Mouse (Mus musculus) kidney, adult 9 months (tissue): Measurements from ENCODE around the gene Tspan11.

Source experiments
- DNase-seq: peaks from one replicate; pipeline ENCODE4 v3.0.0; 2022

The Tspan11 gene

GRCm38 (mm10) chr6:127886916-127887315 is 473 bp upstream of the Tspan11 start:
- DNase-seq = peak; percentile 8

- DNase-seq = no peak
These were observed 1.2 kb downstream of the Tspan11 start for GRCm38 (mm10) chr6:127888581-127888980.

- no peak for DNase-seq
These were observed 6.2 kb downstream of the Tspan11 start for GRCm38 (mm10) chr6:127893611-127894010.

- DNase-seq = no peak
These were observed 7.6 kb downstream of the Tspan11 start for GRCm38 (mm10) chr6:127894999-127895398.

- no peak for DNase-seq
These were observed 9.0 kb downstream of the Tspan11 start for GRCm38 (mm10) chr6:127896425-127896824.

- no peak for DNase-seq
These were observed 10.0 kb downstream of the Tspan11 start for GRCm38 (mm10) chr6:127897342-127897741.

GRCm38 (mm10) chr6:127900062-127900461 is 12.7 kb downstream of the Tspan11 start:
- DNase-seq = no peak

- no peak for DNase-seq
These were observed 13.9 kb downstream of the Tspan11 start for GRCm38 (mm10) chr6:127901261-127901660.

- peak; percentile 54 for DNase-seq
These were observed 14.3 kb downstream of the Tspan11 start for GRCm38 (mm10) chr6:127901669-127902068.

- DNase-seq = no peak
These were observed 15.2 kb downstream of the Tspan11 start for GRCm38 (mm10) chr6:127902559-127902958.

- no peak for DNase-seq
These were observed 23.2 kb downstream of the Tspan11 start for GRCm38 (mm10) chr6:127910638-127911037.

- no peak for DNase-seq
These were observed 24.3 kb downstream of the Tspan11 start for GRCm38 (mm10) chr6:127911687-127912086.

GRCm38 (mm10) chr6:127912938-127913337 is 25.5 kb downstream of the Tspan11 start:
- no peak for DNase-seq

GRCm38 (mm10) chr6:127916993-127917392 is 29.6 kb downstream of the Tspan11 start:
- no peak for DNase-seq

GRCm38 (mm10) chr6:127917712-127918111 is 30.3 kb downstream of the Tspan11 start:
- no peak for DNase-seq

GRCm38 (mm10) chr6:127919491-127919890 is 32.1 kb downstream of the Tspan11 start:
- DNase-seq = no peak

GRCm38 (mm10) chr6:127920652-127921051 is 33.3 kb downstream of the Tspan11 start:
- peak; percentile 82 for DNase-seq

GRCm38 (mm10) chr6:127921996-127922395 is 34.6 kb downstream of the Tspan11 start:
- no peak for DNase-seq

GRCm38 (mm10) chr6:127923296-127923695 is 35.9 kb downstream of the Tspan11 start:
- no peak for DNase-seq

- DNase-seq = no peak
These were observed 37.4 kb downstream of the Tspan11 start for GRCm38 (mm10) chr6:127924750-127925149.

- DNase-seq = no peak
These were observed 38.5 kb downstream of the Tspan11 start for GRCm38 (mm10) chr6:127925915-127926314.

- no peak for DNase-seq
These were observed 41.3 kb downstream of the Tspan11 start for GRCm38 (mm10) chr6:127928682-127929081.

GRCm38 (mm10) chr6:127932697-127933096 is 45.3 kb downstream of the Tspan11 start:
- DNase-seq = peak; percentile 44

GRCm38 (mm10) chr6:127933841-127934240 is 46.5 kb downstream of the Tspan11 start:
- peak; percentile 37 for DNase-seq

GRCm38 (mm10) chr6:127935105-127935504 is 47.7 kb downstream of the Tspan11 start:
- no peak for DNase-seq

- no peak for DNase-seq
These were observed 55.0 kb downstream of the Tspan11 start for GRCm38 (mm10) chr6:127942421-127942820.
